Mouse (Mus musculus): ENCODE measurements around the gene Ccdc88c.

- TF ChIP-seq CTCF (IDR thresholded peaks at IDR 0.05; ENCODE audit: extremely low read depth, insufficient read depth, low read length) (no peak), POLR2A (IDR thresholded peaks at IDR 0.05; ENCODE audit: extremely low read depth, insufficient read depth, low read length) (no peak)
Measured at GRCm38 (mm10) chr12:100886877-100887276, 142.0 kb downstream of the Ccdc88c start.
